Mouse (Mus musculus) embryonic fibroblast, embryonic 13.5 days (primary cell): ENCODE measurements around the gene Ift52.

ENCODE experiments used
- CTCF ChIP-seq: IDR thresholded peaks from 2 replicates; pipeline ENCODE4 v1.5.1; 2011; ENCODE audit warnings: mild to moderate bottlenecking, control low read depth, low read length, moderate library complexity, borderline replicate concordance; ENCODE audit not compliant: insufficient read depth
- POLR2A ChIP-seq: IDR thresholded peaks from 2 replicates; pipeline ENCODE4 v1.6.1; 2011; ENCODE audit warnings: low read depth, mild to moderate bottlenecking, control low read depth, low read length, moderate library complexity

GRCm38 (mm10) chr2:163031757-163032156 lies 14.6 kb downstream of the Ift52 start:
- no peak for TF ChIP-seq POLR2A
- TF ChIP-seq CTCF: no peak
